Mouse (Mus musculus) midbrain, embryonic 16.5 days (tissue): ENCODE data around the gene Tlk1. TPM values are rescaled to one million over a fixed set of nuclear protein-coding genes. Genes with fewer than 3 reads are reported as not detected.

Experiments used
- ATAC-seq: fragments of 200-750 bp; cut with Nextera tagmentation; 2 replicates; pipeline ENCODE4 v1.8.0; 2017; ENCODE audit warnings: moderate TSS enrichment
- H3K27ac ChIP-seq: fragments of 300-500 bp; sonication (generic); 2 replicates; pipeline ENCODE4 v1.5.1; 2014; ENCODE audit warnings: mild to moderate bottlenecking, low read length, mixed read lengths
- H3K27me3 ChIP-seq: fragments of 300-500 bp; sonication (generic); 2 replicates; pipeline ENCODE4 v1.6.1; 2014; ENCODE audit warnings: low read depth, low read length, mixed read lengths; ENCODE audit not compliant: control insufficient read depth, insufficient read depth
- H3K36me3 ChIP-seq: fragments of 300-500 bp; sonication (generic); 2 replicates; pipeline ENCODE4 v1.6.1; 2014; ENCODE audit warnings: mild to moderate bottlenecking, low read length, moderate library complexity, mixed read lengths; ENCODE audit not compliant: control insufficient read depth, insufficient read depth
- H3K4me1 ChIP-seq: fragments of 300-500 bp; sonication (generic); 2 replicates; pipeline ENCODE4 v1.6.1; 2014; ENCODE audit warnings: mild to moderate bottlenecking, low read length, mixed read lengths; ENCODE audit not compliant: control insufficient read depth, insufficient read depth
- H3K4me2 ChIP-seq: fragments of 300-500 bp; sonication (generic); 2 replicates; pipeline ENCODE4 v1.6.1; 2014; ENCODE audit warnings: mild to moderate bottlenecking, low read length, mixed read lengths
- H3K4me3 ChIP-seq: fragments of 300-500 bp; sonication (generic); 2 replicates; pipeline ENCODE4 v1.5.1; 2014; ENCODE audit warnings: low read depth, mild to moderate bottlenecking, low read length, moderate library complexity, mixed read lengths
- H3K9ac ChIP-seq: fragments of 300-500 bp; sonication (generic); 2 replicates; pipeline ENCODE4 v1.6.1; 2014; ENCODE audit warnings: low read depth, low read length, mixed read lengths
- H3K9me3 ChIP-seq: fragments of 300-500 bp; sonication (generic); replicated peaks from 2 replicates; pipeline ENCODE4 v1.6.1; 2014; ENCODE audit warnings: mild to moderate bottlenecking, low read length, mixed read lengths; ENCODE audit not compliant: control insufficient read depth, poor library complexity, severe bottlenecking
- WGBS: fragments of 180-500 bp; shearing (Covaris S2); extraction: QIAGEN DNeasy Blood & Tissue Kit; methylation state at CpG from one replicate; pipeline ENCODE4 v1.1.7; 2014; 5-methylcytosine and 5-hydroxymethylcytosine counted together
- polyA plus RNA-seq: library from polyadenylated mRNA; unstranded; fragments of >200 nt; fragmentation: Nextera tagmentation; extraction: Ambion mirVana; gene quantifications from 2 replicates; pipeline ENCODE4 v1.2.1, GENCODE M21; 2015

Tlk1 gene
- polyA plus RNA-seq, 1 experiment from 2014 or later = 17.2 TPM

- no peak overlapping the region for H3K27ac ChIP-seq
- no peak for ATAC-seq
Observed at GRCm38 (mm10) chr2:70789331-70789730, 36.2 kb downstream of the Tlk1 start.

GRCm38 (mm10) chr2:70784447-70784846 lies 41.1 kb downstream of the Tlk1 start:
- WGBS = 87% methylated on average over 4 of the region's 4 CpGs
- ATAC-seq = no peak
- Histone ChIP-seq H3K4me1 (peaks cover 2% of the 10 kb centered on the region), H3K36me3 (no peaks in the 10 kb centered on the region), H3K27ac (no peak overlapping the region), H3K9ac (no peak overlapping the region), H3K4me3 (no peak overlapping the region), H3K4me2 (no peak overlapping the region), H3K9me3 (no peaks in the 10 kb centered on the region), H3K27me3 (no peaks in the 10 kb centered on the region)

More at GRCm38 (mm10) chr2:70789331-70789730, 36.2 kb downstream of the Tlk1 start:
- Histone ChIP-seq H3K9ac (no peak overlapping the region), H3K9me3 (no peaks in the 10 kb centered on the region), H3K4me2 (no peak overlapping the region), H3K4me3 (no peak overlapping the region), H3K4me1 (no peaks in the 10 kb centered on the region), H3K27me3 (no peaks in the 10 kb centered on the region), H3K36me3 (no peaks in the 10 kb centered on the region)
- whole genome bisulfite sequencing = 95% methylated on average over 3 of the region's 3 CpGs

GRCm38 (mm10) chr2:70783504-70783903 lies 42.0 kb downstream of the Tlk1 start:
- Histone ChIP-seq H3K4me2 (no peak overlapping the region), H3K4me3 (no peak overlapping the region), H3K36me3 (no peaks in the 10 kb centered on the region), H3K9ac (no peak overlapping the region), H3K27me3 (no peaks in the 10 kb centered on the region), H3K4me1 (peaks cover 2% of the 10 kb centered on the region), H3K27ac (no peak overlapping the region), H3K9me3 (no peaks in the 10 kb centered on the region)
- 90% methylated on average over 8 of the region's 8 CpGs for WGBS
- no peak for ATAC-seq

GRCm38 (mm10) chr2:70779634-70780033 lies 45.9 kb downstream of the Tlk1 start:
- Histone ChIP-seq H3K27me3 (no peaks in the 10 kb centered on the region), H3K36me3 (no peaks in the 10 kb centered on the region), H3K9me3 (no peaks in the 10 kb centered on the region), H3K4me1 (peaks cover 5% of the 10 kb centered on the region), H3K4me2 (no peak overlapping the region), H3K9ac (no peak overlapping the region), H3K27ac (no peak overlapping the region), H3K4me3 (no peak overlapping the region)
- no peak for ATAC-seq
- 100% methylated on average over 1 of the region's 1 CpGs for WGBS

GRCm38 (mm10) chr2:70776744-70777143 lies 48.8 kb downstream of the Tlk1 start:
- Histone ChIP-seq H3K4me3 (no peak overlapping the region), H3K36me3 (no peaks in the 10 kb centered on the region), H3K9ac (no peak overlapping the region), H3K27ac (no peak overlapping the region), H3K4me2 (no peak overlapping the region), H3K9me3 (no peaks in the 10 kb centered on the region), H3K27me3 (no peaks in the 10 kb centered on the region), H3K4me1 (peaks cover 5% of the 10 kb centered on the region)
- 68% methylated on average over 2 of the region's 2 CpGs for WGBS
- no peak for ATAC-seq

- Histone ChIP-seq H3K27ac (no peak overlapping the region), H3K36me3 (no peaks in the 10 kb centered on the region), H3K4me2 (no peak overlapping the region), H3K27me3 (no peaks in the 10 kb centered on the region), H3K9ac (no peak overlapping the region), H3K4me3 (no peak overlapping the region), H3K9me3 (no peaks in the 10 kb centered on the region), H3K4me1 (no peaks in the 10 kb centered on the region)
- ATAC-seq = no peak
- 85% methylated on average over 7 of the region's 7 CpGs for WGBS
Observed at GRCm38 (mm10) chr2:70764734-70765133, 60.8 kb downstream of the Tlk1 start.

- 91% methylated on average over 1 of the region's 1 CpGs for WGBS
- no peaks in the 10 kb centered on the region for H3K36me3 ChIP-seq
- no peak overlapping the region for H3K27ac ChIP-seq
- no peak overlapping the region for H3K4me3 ChIP-seq
- ATAC-seq = no peak
- no peaks in the 10 kb centered on the region for H3K27me3 ChIP-seq
- H3K4me2 ChIP-seq = no peak overlapping the region
- H3K4me1 ChIP-seq = no peaks in the 10 kb centered on the region
- no peaks in the 10 kb centered on the region for H3K9me3 ChIP-seq
- H3K9ac ChIP-seq = no peak overlapping the region
Observed at GRCm38 (mm10) chr2:70762741-70763140, 62.8 kb downstream of the Tlk1 start.

- no peak for ATAC-seq
- 95% methylated on average over 5 of the region's 5 CpGs for WGBS
- H3K27ac ChIP-seq = no peak overlapping the region
- no peaks in the 10 kb centered on the region for H3K9me3 ChIP-seq
- H3K4me2 ChIP-seq = no peak overlapping the region
- no peaks in the 10 kb centered on the region; the same call in 1 of the 2 replicates for H3K36me3 ChIP-seq
- no peaks in the 10 kb centered on the region for H3K27me3 ChIP-seq
- no peak overlapping the region for H3K9ac ChIP-seq
- H3K4me1 ChIP-seq = no peaks in the 10 kb centered on the region; the same call in 1 of the 2 replicates
- H3K4me3 ChIP-seq = no peak overlapping the region
Observed at GRCm38 (mm10) chr2:70752149-70752548, 73.4 kb downstream of the Tlk1 start.

GRCm38 (mm10) chr2:70751655-70752054 lies 73.9 kb downstream of the Tlk1 start:
- Histone ChIP-seq H3K27me3 (no peaks in the 10 kb centered on the region), H3K4me1 (no peaks in the 10 kb centered on the region; the same call in 1 of the 2 replicates), H3K9me3 (no peaks in the 10 kb centered on the region), H3K4me3 (no peak overlapping the region), H3K9ac (no peak overlapping the region), H3K4me2 (no peak overlapping the region), H3K36me3 (no peaks in the 10 kb centered on the region; the same call in 1 of the 2 replicates), H3K27ac (no peak overlapping the region)
- 93% methylated on average over 2 of the region's 2 CpGs for WGBS
- ATAC-seq = no peak
